Mouse (Mus musculus) embryo, embryonic 11 days (tissue): Measurements from ENCODE around the gene Tenm3.

Experiments
- DNase-seq: peaks from one replicate; pipeline ENCODE4 v3.0.0-alpha.2; 2015

The Tenm3 gene

DNA sequence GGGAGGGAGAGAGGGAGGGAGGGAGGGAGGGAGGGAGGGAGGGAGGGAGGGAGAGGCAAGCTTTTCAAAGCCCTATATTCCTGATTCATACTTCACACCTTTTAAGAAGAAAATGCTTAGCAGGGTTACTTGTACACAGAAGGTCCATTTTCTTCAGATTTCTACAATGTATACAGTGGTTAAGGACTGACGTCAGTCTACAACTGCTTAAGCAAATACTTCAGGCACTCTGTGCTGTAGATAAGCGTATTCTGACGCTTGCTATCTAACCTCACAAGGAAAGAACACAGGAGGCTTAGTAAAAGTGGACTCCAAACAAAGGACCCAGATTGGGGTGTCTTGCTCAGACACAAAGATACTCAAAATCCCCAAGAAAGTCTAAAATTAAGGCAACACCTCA, 34.6 kb downstream of the Tenm3 start:
- no peak for DNase-seq

DNA sequence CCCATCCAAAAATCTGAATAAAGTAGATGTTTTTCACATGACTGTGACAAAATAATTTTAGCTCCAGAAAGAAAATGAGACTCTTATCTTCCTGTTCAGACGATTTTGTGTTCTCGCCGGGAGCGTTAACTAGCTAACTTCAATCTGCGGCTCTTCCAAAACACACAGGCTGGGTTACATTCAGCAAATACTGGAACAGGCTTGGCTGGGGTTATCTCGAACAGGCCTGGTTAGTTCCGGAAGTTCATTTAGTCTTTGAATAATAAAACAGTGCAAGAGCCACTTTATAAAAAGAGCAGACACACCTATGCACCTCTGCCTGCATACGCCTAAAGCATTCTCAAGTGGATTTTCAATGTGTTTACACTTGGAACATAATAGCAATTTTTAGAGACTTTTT, 40.7 kb downstream of the Tenm3 start:
- DNase-seq = no peak

DNA sequence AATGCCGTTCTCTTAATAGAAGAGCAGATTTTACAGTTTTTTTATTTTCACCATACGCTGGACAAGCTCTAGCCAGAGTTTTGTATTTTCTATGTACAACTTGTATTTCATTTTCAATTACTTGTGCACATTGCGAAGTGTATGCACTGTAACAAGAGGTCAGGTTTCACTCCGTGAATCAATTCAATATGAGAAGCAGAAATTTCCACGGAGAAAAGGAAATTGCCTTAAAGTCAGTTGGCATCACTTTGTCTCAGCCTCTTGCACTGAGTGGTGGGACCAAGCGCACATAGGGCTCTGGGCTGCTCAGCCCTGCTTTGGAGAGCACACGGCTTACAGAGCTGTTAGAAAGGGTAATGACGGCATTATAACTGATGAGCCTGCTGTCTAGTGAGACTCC, 41.5 kb downstream of the Tenm3 start:
- DNase-seq = no peak

DNA sequence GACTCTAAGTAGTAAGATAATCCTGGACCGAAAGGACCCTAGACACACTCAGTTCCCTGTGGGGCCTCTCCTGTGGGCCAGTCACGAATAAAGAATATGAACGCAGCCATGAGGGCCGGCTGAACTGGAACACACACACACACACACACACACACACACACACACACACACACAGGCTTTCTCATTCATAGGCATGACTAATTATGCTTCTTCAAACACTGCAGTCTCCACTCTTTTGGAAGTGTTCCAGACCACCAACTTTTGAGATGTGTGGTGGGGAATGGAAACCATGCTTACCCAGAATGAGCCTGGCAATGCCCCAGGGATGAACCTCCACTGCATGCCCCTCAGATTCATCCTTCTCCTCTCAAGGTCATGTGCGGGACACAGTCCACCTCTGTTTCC, 45.8 kb downstream of the Tenm3 start:
- DNase-seq = no peak

DNA sequence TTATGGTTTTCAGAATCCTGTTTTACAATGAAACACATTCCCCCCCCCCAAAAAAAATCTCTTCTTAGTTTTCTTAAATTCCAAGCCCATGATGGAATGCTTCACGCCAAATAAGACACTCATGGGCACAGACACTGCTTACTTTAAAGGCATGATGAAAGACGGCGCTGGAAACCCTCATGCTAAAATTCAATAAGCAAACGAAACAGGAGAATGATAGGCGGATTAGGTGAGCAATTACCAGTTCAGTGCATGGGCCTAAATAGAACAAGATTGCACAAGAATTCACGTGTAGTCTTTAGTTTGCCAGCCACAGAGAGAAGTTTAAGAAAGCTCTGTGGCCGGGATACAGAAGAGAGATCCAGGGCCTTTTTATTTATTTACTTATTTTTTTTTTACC, 49.5 kb downstream of the Tenm3 start:
- no peak for DNase-seq

DNA sequence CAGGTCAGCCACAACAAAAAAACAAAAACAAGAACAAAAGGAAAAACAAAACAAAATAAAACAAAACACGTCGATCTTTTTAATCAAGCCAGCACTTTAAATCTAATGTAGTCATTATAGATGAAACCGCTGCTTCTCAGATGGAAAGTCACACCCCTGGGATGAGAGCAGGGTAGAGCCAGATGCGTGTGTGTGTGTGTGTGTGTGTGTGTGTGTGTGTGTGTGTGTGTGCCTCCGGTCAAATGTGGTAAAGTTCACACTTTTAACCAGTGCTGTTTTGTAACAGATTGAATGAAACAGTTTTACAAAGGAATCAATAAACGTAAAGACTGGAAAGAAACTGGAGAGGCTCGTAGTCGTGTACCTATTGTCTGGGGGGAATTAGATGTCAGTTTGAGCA, 50.0 kb downstream of the Tenm3 start:
- no peak for DNase-seq

DNA sequence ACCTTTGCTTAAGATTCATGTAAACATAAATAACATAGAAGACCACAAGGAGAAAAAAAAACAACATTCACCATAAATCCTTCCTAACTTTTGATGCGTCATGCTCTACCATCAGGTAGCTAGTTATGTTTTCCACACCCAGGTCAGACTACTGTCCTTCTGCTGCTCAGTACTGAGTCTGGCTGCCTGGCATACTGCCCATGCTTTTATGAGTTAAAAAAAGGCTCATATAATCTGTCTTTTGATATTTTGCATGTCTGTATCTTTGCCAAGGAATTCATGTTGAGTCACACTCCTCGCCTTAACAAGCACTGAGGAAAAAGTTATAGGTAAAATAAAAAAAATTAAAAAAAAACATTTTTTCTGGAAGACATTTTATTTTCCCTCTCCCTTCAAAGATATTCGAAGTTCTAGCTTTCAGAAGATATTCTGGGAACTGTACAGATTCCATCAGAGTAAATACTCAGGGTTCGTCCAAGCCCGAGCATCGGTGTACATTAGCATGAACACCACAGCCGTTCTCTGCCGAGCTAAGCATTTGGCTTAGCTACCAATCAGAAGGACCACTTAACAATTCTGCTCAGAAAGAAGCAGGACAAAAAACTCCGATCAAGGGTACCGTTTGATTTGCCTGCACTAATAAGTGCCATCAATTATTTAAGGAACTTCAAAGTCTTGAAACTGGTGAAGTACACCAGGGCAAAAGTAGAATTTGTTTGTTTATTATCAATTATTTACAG, 51.0 kb downstream of the Tenm3 start:
- no peak for DNase-seq

DNA sequence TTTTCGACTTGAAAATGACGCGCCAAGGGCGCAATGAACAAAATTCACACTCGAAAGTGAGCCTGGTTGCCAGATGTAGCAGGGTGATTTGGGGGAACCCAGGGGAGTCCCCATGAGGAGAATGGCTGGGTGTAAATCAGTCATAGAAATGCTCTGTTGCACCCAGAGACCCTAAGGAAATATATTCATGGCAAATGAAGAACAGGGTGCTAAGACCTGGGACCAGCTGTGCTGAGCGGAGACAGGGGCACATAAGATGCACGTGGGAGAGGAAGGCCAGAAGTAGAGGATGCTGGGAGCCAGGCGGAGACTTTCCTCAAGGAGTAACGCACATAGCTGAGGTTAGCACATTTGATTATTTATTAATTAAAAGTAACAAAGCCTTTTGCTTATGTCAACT, 60.4 kb downstream of the Tenm3 start:
- DNase-seq = no peak

DNA sequence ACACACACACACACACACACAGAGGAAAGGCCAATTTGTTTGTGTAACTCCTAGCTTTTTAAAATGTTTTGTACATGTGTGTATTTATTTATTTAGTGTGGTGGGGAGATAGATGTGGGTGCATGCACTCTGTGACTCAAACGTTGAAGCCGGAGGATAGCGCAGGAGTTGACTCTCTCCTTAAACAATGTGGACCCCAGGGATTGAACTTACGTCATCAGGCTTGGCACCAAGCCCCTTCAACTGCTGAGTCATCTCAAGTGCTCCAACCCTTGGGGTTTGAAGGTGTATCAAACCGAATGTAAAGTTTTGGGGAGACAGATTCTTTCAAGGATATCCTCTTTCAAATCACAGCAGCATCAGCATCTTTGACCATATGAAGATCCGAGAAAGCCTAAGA, 63.1 kb downstream of the Tenm3 start:
- DNase-seq = no peak

DNA sequence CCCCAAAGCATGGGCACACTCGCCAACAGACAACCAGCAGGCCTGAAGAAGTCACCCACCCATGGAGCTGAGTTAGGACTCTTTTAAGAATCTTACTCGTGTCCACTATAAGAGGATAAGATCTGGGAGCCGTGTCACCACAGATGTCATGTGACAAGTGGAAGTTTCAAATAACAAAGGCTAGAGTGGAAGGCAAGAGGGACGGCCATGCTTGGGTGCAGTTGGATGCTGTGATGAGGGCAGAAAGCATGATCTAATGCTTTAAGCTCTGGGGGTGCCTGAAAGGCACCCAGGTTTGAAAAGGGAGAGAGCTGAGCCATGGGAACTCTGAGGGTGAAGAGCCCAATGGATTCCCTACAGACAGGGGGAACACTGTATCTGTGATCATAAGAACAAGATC, 64.6 kb downstream of the Tenm3 start:
- DNase-seq = no peak

DNA sequence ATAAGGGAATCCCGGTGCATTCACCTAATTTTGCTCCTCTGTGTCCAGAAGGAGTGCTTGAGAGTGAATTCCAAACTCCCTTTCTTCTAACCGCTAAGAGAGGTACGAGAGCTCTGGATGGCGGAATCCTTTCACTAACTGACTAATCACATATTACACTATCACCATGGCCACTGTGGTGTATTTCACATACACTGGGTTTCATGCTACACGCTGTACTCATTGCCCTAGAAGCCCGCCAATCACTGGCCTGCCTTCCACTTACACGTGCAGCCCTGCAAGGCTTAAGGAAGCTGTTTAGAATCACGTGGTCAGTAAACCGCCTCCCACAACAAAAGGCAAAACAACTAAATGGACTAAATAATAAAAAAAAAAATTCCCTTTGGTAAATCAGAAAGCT, 67.7 kb downstream of the Tenm3 start:
- DNase-seq = peak; percentile 39

DNA sequence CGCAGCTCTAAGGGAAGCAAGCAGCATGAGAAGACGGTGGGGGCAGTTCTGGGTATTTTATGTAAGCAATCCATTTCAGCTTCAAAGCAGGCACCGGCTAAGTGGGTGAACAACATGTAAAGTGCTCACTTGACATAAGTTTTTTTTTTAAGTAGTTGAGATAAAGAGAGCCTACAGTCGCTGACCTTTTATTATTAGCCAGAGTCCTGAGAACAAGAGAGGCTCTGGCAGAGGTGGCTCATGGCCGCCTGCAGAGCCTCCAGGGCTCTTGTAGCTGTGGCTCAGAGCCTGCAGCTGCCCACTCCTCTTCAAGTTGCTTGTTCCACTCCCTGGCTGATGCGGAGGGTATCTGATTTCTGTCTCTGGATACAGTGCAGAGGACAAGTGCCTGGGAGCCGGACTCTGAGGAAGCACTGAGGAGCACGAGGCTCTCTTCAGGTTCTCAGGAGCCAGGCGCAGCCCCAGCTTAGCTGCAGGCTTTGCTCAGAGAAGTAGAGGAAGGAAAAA, 68.2 kb downstream of the Tenm3 start:
- DNase-seq = peak; percentile 53

DNA sequence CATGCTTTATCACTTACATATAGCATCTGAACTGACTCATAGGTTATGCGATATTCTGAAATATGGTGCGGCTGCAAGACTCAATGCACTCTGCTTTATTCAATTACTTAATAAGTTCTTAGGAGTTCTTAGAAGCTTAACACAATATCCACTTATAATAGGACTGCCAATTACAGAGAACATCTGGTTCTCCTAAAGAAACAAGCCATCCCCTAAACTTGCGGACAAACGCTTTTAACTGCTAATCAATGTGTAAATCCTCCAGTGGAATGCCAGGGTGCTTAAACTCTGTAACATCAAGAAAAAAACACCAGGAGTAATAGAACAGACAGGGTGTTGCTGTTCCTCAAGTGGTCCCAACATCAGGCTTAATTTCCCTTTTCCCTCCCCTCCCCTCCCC, 68.9 kb downstream of the Tenm3 start:
- peak; percentile 31 for DNase-seq

DNA sequence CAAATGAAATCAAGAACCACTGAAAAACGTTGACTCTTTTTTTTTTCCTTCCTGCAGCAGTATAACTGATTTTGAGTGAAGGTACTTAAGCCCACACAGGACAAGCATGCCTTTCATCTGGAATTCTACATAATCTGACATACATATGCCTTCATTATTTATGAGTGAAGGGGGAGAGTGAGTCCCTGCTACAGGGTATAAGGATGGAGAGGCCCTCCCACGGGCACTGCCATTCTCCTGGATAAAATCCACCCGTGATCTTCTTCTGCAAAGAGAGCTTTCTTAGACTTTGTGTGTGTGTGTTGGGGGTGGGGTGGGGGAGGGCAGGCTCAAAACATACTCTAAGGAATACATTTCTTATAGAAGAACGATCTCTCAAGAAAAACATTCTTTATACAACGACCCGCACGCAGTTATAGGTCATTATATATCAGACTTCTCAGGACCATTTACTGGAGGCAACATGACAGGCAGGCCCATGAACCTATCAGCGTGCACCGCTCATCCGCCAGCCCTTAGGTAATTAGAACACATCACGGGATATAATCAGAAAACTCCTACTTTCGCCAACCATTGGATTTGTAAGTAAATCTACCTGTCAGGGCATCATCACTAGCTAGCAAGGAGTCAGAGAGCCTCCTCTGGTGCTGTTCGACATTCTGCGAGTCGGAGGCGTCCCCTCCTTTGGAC, 77.1 kb downstream of the Tenm3 start:
- DNase-seq = peak; percentile 14

DNA sequence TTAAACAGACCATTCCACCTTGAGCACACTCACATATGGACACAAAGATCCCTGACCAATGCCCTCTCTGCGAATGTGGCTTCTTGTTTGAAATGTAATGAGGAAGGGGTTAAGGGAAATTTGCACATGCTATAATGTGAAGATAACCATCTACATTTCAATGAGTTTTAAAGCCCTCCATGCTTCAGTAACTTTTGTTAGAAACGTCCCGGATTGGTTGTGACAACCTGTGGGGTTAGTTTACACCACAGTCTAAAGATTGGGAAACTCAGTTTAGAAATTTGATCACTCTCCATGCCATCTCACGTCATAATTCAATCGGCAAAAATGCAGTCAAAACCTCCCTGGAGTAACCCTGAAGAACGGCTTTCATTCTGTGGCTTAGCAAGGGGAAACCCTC, 78.5 kb downstream of the Tenm3 start:
- DNase-seq = peak; percentile 17

DNA sequence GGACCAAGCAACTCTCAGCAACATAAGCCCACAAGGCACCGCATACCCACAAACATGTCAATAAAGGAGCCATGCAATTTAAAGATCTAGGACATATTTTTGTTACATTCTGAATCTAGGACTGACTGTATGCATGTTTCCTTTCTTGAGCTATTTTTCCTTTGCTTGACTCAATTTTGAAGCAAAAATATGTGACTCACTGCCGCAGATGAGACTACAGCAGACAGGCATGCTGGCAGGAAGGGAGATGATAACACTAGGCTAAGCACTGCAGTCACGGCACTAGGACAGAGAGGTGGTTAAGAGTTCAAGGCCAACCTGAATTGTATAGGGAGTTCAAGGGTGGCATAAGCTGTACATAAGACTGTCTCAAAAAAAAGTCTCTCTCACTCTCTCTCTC, 79.7 kb downstream of the Tenm3 start:
- DNase-seq = no peak

DNA sequence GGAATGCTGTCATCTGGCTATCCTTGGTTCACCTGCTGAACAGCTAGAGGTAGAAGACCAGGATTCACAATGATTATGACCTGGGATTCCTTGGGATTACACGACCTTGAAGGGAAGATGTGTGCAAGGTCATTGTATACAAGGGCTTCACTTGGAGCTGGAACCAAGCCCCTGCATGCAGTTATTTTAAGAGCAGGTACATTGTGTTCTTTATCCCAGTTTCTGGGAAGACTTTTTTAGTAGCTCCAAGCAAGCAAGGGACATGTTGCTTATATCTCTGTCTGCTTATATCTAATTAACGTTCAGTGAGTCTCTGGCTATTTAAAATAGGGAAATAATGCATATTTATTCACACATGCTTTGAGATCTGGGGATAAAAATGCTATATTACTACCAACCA, 86.9 kb downstream of the Tenm3 start:
- no peak for DNase-seq

DNA sequence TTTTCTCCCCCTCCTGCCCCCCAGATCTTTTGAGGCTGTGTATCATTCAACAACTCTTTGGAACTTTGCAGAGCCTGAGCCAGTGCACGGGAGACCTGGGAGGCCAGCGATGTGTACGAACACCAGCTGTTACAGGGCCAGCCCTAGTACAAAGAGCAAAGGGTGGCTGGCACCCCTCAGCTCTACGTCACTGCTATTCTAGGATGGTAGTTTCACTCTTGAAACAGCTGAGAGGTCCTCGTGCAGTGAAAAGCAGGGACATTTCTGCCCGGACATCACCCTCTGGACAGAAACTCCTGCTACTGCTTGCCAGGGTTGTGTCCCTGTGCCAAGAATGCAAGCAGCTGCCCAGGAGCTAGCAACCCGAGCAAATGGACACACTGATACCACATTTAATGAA, 88.3 kb downstream of the Tenm3 start:
- DNase-seq = no peak

DNA sequence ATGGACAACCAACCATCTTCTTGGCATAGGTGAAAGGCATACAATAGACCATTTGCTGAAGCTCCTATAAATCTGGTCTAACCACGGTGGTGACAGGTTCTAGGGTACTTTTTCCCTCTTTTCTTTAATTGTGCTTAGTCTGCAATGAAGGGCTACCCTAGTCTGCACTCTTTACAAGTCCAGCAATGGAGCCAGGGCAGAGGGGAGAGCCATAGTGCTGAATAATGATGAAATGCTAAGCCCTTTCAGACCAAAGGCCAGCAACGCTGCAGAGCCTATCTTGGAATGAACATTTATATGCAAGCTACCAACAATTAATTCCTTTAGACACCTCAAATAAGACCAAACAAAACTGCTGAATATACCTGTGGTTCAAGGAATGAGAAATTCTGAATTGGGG, 88.8 kb downstream of the Tenm3 start:
- no peak for DNase-seq

DNA sequence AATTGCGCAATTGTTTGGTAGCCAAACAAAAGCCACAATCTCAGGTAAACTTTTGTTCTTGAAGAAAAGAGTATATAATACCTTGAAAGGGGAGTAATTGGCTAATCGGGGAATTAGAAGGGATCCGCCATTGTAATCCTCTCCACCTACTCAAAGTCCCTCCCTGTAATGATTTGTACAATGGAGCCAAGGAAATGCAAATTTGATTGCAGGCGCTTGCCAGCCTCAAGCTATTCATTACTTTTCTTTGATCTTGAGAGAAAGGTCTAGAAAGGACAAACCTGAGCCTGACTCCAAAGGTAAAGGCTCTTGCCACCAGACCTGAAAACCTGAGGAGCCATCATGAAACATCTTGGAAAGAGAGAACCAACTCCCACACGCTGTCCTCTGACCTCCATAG, 91.8 kb downstream of the Tenm3 start:
- DNase-seq = no peak

DNA sequence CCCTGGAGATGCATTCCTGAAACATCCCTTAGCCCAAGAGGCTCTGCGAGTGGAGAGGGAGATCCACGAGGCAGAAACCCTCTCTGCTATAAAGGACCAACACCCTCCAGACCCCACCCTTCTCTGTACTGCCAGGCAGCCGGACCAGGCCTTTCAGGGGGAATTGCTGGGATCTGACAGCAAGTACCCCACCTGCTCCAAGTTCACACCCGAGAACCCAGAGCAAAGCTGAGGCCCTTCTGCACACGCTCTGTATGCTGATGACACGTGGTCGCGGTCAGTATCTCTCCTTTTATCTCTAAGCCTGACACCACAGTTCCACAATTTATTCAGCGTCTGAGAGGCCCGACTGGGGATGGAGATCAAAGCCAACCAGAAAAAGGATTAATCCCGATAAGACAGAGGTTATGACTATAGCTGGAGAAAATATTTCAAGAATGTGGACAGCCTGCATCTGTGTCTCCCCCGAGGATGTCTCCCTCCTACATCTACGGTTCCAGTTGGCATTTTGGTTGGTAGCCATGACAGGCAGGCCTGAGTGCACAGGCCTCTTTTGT, 95.2 kb downstream of the Tenm3 start:
- DNase-seq = peak; percentile 31

DNA sequence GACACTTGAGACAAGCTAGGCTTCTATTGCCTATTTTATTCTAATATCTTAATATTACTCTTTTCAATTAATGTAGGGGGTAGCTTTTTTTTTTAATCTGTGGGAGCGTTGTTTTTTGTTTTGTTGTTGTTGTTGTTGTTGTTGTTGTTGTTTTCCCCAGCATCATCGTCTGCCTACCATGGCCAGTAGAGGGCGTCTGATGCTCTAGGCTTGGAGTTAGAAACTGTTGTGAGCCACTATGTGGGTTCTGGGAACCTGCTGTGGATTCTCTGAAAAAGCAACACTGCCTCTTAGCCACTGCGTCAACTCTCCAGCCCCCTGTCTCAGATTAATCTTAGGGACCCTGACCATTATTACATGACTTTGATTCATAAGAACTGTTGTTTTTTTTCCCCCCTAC, 99.8 kb downstream of the Tenm3 start:
- no peak for DNase-seq

DNA sequence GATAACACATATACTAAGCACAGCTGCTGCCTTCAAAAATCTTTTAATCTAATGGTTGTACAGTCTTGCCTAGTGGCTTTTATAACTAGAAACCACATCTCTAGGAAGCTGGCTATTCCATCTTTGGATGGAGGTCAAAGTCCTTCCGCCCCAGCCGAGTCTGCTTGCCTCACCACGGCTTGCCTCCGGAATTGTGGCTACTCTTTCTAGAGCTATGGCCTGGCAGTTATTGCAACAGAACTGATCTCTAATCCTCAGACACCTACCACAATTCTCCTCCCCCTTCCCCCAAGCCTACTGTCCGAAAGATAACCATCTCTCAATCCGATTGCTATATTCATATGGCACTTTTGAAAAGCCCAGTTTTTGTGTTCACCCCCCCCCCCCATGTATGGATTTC, 101.0 kb downstream of the Tenm3 start:
- no peak for DNase-seq

DNA sequence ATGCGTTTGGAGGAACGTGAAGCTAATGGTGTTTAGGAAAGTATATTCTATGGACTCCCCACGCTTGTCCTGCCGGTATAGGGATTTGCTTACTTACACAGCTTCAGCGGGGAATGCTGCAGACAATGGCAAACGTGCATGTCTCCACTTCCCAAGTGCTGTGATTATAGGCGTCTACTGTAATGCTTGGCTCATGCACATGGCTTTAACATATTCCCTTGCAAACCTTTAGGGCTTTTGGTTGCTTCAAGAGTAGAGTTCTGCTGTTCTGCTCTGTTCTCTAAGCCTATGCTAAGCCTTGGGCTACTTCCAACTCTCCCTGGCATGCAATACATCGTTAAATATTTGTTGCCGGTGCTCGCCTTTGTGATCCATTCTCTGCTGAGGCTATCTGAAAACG, 102.8 kb downstream of the Tenm3 start:
- no peak for DNase-seq
